Mouse (Mus musculus) kidney, adult 2 months (tissue): ENCODE results near the gene Zc3h7b. TPM values are rescaled to one million over a fixed set of nuclear protein-coding genes. Genes with fewer than 3 reads are reported as not detected.

ENCODE experiments used
- DNase-seq: peaks from one replicate; pipeline ENCODE4 v3.0.0; 2021
- H3K27ac ChIP-seq: fragments of 200-500 bp; 2 replicates; pipeline ENCODE4 v1.5.1; 2012; ENCODE audit warnings: low read depth, low read length, control low read depth, inconsistent platforms; ENCODE audit not compliant: insufficient read depth
- H3K27me3 ChIP-seq: fragments of 200-500 bp; replicated peaks from 2 replicates; pipeline ENCODE4 v1.6.1; 2012; ENCODE audit warnings: mild to moderate bottlenecking, moderate library complexity, low read length, inconsistent platforms; ENCODE audit not compliant: control insufficient read depth, insufficient read depth
- H3K36me3 ChIP-seq: fragments of 200-500 bp; 2 replicates; pipeline ENCODE4 v1.6.1; 2012; ENCODE audit warnings: mild to moderate bottlenecking, moderate library complexity, low read length, inconsistent platforms; ENCODE audit not compliant: control insufficient read depth, insufficient read depth
- H3K4me1 ChIP-seq: fragments of 200-500 bp; 2 replicates; pipeline ENCODE4 v1.6.1; 2011; ENCODE audit warnings: low read length; ENCODE audit not compliant: control insufficient read depth, insufficient read depth
- H3K4me3 ChIP-seq: fragments of 200-500 bp; 2 replicates; pipeline ENCODE4 v1.5.1; 2011; ENCODE audit warnings: mild to moderate bottlenecking, low read depth, low read length, control low read depth; ENCODE audit not compliant: insufficient read depth
- CTCF ChIP-seq: fragments of 200-500 bp; conservative IDR thresholded peaks from 2 replicates; pipeline ENCODE4 v1.5.1; 2011; ENCODE audit warnings: low read depth, mild to moderate bottlenecking, control low read depth, low read length, moderate library complexity, mixed read lengths; ENCODE audit not compliant: insufficient read depth, insufficient read length
- POLR2A ChIP-seq: fragments of 200-500 bp; IDR thresholded peaks from one replicate; pipeline ENCODE4 v1.6.1; 2011; ENCODE audit warnings: low read depth, low read length, control low read depth
- WGBS: fragments of 180-500 bp; shearing (Covaris S2); methylation state at CpG from one replicate; pipeline ENCODE4 v1.1.7; 2018; 5-methylcytosine and 5-hydroxymethylcytosine counted together
- polyA plus RNA-seq: library from polyadenylated mRNA; depleted of rRNA; stranded (reverse); fragments of >200 nt; gene quantifications from 2 replicates; pipeline ENCODE4 v1.2.3, GENCODE M21; 2012

Gene Zc3h7b
- polyA plus RNA-seq, 1 experiment: 46.5 TPM

DNA sequence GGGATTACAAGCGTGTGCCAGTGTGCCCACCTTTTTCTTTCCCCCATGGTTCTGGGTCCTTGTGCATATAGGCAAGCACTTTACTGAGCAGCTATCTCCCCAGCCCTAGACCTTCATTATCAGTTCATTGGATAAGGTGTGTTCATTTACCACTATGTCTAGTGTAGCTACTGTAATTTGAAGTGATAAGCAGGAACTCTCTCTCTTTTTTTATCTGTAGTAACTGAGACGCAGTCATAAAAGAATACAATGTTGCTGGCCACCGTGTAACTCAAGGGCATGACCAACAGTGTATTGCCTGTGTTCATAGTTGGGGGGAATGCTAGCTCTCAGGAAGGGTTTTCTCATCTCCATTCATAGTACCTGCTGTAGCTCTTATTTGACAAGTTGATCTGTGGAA is 14.7 kb downstream of the Zc3h7b start:
- WGBS: 88% methylated on average over 3 of the region's 3 CpGs
- H3K27me3 ChIP-seq: no peaks in the 10 kb centered on the region
- no peak overlapping the region for H3K27ac ChIP-seq
- H3K4me1 ChIP-seq: 0 out of 2 replicates have a peak, but pooled peaks cover 8% of the 10 kb centered on the region
- H3K36me3 ChIP-seq: no peaks in the 10 kb centered on the region
- TF ChIP-seq POLR2A (no peak), CTCF (no peak)
- H3K4me3 ChIP-seq: no peak overlapping the region
- no peak for DNase-seq

DNA sequence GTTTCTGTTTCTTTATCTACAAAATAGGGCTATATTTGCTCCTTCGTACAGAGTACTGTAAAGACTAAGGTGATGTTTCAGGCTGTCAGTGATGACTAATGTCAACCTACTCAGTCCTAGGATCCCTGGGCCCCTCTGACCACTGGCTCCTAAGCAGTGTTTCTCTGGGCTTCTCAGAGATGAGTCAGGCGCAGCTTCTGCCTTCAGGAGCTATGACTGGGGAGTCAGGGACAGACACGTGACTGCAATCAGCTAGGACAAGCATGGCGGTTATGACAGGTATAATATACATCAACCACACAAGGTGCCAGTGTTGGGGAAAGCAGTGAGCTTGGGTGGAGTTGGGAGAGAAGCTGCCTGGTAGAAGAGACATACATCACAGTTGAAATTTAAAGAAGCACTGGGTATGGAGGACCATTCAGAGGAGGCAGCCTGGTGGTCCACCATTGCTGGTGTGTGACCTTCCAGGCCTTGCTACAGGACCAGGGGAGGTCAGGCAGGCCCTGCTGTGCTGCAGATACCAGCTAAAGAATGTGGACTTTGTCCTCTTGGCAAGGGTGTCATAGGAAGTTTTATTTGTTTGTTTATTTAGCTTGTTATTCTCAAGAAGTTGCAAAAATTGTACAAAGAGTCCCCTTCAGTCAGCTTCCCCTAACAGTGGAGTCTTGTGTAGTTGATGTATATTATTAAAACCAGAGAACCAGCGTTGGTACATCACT is 15.7 kb downstream of the Zc3h7b start:
- Histone ChIP-seq H3K27ac (0 out of 2 replicates have a peak overlapping the region, but pooled peaks have one; percentile 0), H3K36me3 (no peaks in the 10 kb centered on the region), H3K4me1 (0 out of 2 replicates have a peak, but pooled peaks cover 8% of the 10 kb centered on the region), H3K4me3 (no peak overlapping the region), H3K27me3 (no peaks in the 10 kb centered on the region)
- TF ChIP-seq POLR2A (no peak), CTCF (no peak)
- 85% methylated on average over 5 of the region's 5 CpGs for WGBS
- peak; percentile 73 for DNase-seq

DNA sequence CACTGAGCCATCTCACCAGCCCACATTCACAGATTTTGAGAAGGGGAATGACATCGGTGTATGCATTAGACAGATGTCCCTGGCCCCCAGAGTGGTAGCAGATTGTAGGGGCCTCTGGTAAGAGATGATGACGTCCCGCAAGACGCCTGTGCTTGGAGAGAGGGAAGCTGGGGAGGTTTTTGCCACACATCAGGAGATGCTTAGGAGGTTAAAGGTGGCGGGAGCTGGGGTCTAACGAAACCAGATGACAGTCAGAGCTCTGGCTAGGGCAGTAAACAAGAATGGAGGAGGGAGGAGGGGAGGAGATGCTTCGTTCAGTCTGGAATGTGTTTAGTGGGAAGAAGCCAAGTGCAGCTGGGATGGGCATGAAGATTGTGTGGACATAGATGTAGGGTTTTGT is 16.5 kb downstream of the Zc3h7b start:
- TF ChIP-seq POLR2A: no peak
- no peak for TF ChIP-seq CTCF
- no peak for DNase-seq
- H3K4me1 ChIP-seq: 0 out of 2 replicates have a peak, but pooled peaks cover 8% of the 10 kb centered on the region
- 83% methylated on average over 7 of the region's 7 CpGs for WGBS
- H3K4me3 ChIP-seq: no peak overlapping the region
- H3K36me3 ChIP-seq: no peaks in the 10 kb centered on the region
- H3K27me3 ChIP-seq: no peaks in the 10 kb centered on the region
- no peak overlapping the region for H3K27ac ChIP-seq

DNA sequence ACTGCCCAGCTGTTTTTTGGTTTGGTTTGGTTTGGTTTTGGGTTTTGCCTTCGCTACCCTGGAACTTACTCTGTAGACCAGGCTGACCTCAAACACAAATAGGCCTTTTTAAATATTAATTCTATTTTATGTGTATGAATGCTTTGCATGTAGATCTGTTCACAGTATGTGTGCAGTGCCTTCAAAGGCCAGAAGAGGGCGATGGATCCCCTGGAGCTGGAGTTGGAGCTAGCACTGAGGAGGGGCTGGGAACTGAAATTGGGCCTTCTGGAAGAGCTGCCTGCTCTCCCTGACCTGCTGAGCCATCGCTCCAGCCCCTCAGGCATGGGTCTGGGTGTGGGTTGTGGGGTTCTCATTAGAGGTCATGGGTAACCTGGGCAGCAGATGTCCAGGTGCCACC is 17.1 kb downstream of the Zc3h7b start:
- 91% methylated on average over 3 of the region's 3 CpGs for WGBS
- H3K27ac ChIP-seq: no peak overlapping the region
- H3K4me1 ChIP-seq: 0 out of 2 replicates have a peak, but pooled peaks cover 8% of the 10 kb centered on the region
- no peaks in the 10 kb centered on the region for H3K36me3 ChIP-seq
- H3K4me3 ChIP-seq: no peak overlapping the region
- DNase-seq: no peak
- TF ChIP-seq POLR2A: no peak
- no peak for TF ChIP-seq CTCF
- no peaks in the 10 kb centered on the region for H3K27me3 ChIP-seq

DNA sequence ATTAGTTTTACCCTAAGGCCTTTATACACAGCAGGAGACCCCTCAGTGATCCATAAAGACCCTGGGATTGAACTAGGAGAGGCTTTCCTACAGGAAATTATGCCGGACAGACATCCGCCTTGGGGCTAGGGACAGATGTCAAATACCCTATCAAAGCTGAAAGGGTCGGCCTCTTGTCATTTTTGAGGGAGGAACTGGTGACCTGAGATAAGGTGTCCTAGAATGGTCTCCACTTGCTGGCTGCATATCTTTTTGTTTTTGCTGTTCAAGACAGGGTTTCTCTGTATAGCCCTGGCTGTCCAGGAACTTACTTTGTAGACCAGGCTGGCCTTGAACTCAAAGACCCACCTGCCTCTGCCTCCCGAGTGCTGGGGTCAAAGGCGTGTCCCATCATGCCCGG is 19.7 kb downstream of the Zc3h7b start:
- TF ChIP-seq POLR2A (no peak), CTCF (no peak)

DNA sequence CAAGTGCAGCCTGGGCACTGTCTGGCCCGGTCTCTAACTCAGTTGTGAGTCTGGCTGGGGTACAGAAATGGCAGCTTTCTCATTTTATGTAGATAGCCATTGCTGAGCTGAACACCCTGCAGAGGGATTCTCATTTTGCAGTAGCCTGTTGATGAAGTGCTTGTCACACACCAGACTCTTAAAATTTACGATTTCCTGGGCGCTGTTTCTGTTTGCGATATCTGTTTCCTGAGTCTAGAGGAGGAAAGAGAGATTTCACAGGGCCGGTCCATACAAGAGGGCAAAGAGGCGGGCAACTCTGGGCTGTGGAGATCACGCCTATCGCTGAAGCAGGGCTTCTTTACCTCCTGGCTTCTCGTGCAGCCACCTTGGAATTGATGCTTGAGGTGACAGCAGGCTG is 20.8 kb downstream of the Zc3h7b start:
- no peaks in the 10 kb centered on the region for H3K4me1 ChIP-seq
- 63% methylated on average over 9 of the region's 9 CpGs for WGBS
- no peak for TF ChIP-seq CTCF
- TF ChIP-seq POLR2A: no peak
- no peak overlapping the region for H3K4me3 ChIP-seq
- no peaks in the 10 kb centered on the region for H3K27me3 ChIP-seq
- DNase-seq: peak; percentile 35
- no peak overlapping the region for H3K27ac ChIP-seq
- H3K36me3 ChIP-seq: no peaks in the 10 kb centered on the region

More for the DNA sequence above, 19.7 kb downstream of the Zc3h7b start:
- no peak for DNase-seq
- H3K4me3 ChIP-seq: no peak overlapping the region
- H3K27me3 ChIP-seq: no peaks in the 10 kb centered on the region
- no peaks in the 10 kb centered on the region for H3K36me3 ChIP-seq
- H3K4me1 ChIP-seq: 0 out of 2 replicates have a peak, but pooled peaks cover 3% of the 10 kb centered on the region
- H3K27ac ChIP-seq: no peak overlapping the region
- WGBS: 94% methylated on average over 6 of the region's 6 CpGs

DNA sequence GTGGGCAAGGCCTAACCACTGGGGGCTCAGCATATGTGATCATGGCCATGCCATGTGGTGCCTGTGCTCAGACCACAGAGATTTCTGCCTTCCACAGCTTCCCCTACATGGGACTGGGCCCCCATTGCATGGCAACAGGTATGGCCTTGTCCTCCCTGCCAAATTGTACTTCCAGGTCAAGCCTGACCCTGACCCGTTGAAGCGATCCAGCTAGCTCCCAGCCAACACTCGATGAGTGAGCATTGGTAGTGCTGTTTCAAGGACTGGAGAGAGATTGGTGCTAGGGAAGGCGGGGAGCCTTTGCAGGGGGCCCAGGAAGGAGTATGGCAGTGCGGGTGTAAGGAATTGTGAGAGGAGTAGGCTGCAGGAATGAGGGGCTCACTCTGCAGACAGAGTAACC is 21.6 kb downstream of the Zc3h7b start:
- no peak overlapping the region for H3K27ac ChIP-seq
- H3K4me1 ChIP-seq: no peaks in the 10 kb centered on the region
- no peaks in the 10 kb centered on the region for H3K27me3 ChIP-seq
- H3K36me3 ChIP-seq: no peaks in the 10 kb centered on the region
- no peak overlapping the region for H3K4me3 ChIP-seq
- DNase-seq: no peak
- TF ChIP-seq POLR2A (no peak), CTCF (no peak)
- WGBS: 73% methylated on average over 5 of the region's 5 CpGs

DNA sequence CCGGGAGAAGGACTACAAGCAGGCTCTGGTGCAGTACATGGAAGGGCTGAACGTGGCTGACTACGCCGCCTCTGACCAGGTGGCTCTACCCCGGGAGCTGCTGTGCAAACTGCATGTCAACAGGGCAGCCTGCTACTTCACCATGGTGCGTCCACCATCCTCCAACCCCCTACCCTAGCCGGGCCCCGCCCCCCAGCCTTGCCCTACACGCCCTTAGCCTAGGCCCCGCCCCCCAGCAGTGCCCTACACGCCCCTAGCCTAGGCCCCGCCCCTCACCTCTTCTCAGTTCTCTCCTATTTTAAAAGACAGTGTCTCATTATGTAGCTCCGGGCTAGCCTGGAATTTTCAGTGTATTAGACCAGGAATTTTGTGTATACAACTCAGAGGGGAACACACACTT is 24.2 kb downstream of the Zc3h7b start:
- no peaks in the 10 kb centered on the region for H3K36me3 ChIP-seq
- H3K27ac ChIP-seq: no peak overlapping the region
- TF ChIP-seq CTCF (no peak), POLR2A (no peak)
- H3K27me3 ChIP-seq: no peaks in the 10 kb centered on the region
- WGBS: 70% methylated on average over 13 of the region's 13 CpGs
- DNase-seq: no peak
- H3K4me3 ChIP-seq: no peak overlapping the region
- 0 out of 2 replicates have a peak, but pooled peaks cover 4% of the 10 kb centered on the region for H3K4me1 ChIP-seq
